Mouse (Mus musculus) B cell, adult 2 months (primary cell): ENCODE results near the gene Nr4a1.

Experiments
- DNase-seq, 2 experiments: peaks; one replicate each; pipeline ENCODE4 v3.0.0; 2022

The Nr4a1 gene

DNA sequence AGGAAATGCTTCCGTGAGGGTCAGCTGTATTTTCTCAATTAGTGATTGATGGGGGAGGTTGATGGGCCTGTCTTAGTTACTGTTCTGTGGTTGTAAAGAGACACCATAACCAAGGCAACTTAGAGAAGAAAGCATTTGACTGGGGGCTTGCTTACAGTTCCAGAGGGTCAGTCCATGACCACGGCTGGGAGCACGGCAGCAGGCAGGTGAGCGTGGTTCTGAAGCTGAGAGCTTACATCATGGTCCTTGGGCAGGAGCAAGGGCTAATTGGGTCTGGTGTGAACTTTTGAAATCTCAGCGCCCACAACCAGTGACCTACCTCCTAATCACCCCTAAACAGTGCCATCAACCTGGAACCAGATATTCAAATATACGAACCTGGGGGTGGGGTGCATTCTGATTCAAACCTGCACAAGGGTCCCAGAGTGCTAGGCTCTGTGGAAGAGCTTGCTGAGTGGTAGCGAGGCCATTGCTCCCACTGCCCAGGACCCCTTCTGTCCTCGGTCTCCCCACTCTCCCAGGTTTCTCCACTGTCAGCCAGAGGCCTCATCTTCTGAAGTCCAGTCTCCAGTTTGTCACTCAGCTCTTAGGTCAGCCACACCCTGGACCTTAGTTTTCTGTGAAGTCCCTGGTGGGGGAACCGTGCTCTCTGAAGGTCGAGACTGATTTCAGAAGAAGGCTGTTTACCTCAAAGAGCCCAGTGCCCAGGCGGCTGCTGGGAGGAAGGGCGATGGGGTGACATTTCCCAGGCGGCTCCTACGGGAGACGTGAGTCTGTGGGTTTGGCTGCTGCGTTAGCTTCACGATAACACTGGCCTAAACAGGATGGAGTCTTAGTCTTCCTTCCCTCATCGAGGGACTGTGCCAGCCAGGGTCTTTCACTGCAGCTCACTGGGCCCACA is 63.1 kb downstream of the Nr4a1 start:
- no peak for DNase-seq

DNA sequence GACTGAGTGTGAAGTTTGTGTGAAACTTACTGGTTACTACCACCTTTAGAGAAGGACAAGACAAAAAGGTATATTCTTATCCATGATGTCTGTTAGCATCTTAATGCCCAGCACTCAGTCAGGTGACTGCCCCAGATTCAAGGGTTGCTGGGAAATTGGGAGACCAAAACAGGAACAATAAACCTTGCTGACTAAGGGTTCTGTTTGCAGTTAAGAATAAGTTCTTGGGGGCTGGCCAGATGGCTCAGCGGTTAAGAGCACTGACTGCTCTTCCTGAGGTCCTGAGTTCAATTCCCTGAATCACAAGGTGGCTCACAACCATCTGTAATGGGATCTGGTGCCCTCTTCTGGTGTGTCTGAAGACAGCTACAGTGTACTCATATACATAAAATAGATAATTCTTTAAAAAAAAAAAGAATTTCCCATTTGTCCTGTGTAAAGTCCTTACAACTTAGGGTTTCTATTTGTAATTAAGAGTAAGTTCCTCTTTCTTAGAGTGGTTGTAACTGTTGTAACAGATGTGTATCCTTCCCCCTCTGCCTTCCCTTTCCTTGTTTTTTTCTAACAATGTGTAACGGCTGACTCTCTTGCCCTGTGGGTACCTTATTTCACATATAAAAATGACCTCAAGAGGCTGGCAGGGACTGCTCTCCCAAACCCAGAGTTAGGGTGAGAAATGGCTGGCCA is 63.9 kb downstream of the Nr4a1 start:
- DNase-seq: no peak

DNA sequence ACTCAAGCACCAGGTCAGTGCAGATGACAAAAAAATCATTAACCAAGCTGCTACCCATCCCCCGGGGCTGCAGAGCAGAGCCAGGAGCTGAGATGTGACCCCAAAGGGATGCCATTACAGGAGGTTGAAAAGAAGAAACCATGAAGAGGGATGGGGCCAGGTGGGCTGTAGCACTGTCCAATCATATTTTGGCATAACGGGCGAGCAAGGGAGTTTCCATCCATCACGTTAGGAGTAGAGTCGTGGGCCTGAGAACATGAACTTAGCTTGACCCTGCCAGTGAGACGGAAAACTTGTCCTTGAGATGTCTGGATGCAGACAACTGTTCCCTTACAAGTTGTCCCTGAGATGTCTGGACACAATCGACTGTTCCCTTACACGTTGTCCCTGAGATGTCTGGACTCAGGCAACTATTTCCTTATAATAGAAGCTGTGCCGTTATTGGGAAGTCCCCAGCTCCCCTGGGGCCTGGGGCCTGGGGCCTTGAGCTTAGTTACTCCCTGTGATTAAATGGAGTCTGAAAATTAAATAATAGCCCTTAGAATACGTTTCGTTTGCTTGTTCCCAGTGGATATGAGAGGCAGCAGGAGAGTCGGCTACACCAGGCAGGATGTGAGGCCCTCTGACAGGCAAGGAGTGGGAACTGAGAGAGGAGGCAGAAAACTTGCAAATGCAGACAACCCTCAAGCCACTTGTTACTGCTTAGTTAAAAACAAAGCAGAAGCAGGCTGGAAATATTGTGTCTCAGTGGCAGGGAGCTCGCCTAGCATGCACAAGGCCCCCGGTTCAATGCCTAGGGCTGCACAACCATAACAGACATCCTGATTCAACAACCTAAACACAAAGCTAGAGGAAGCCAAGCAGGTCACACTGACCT is 65.1 kb downstream of the Nr4a1 start:
- DNase-seq: peak; percentile 67 to 68

DNA sequence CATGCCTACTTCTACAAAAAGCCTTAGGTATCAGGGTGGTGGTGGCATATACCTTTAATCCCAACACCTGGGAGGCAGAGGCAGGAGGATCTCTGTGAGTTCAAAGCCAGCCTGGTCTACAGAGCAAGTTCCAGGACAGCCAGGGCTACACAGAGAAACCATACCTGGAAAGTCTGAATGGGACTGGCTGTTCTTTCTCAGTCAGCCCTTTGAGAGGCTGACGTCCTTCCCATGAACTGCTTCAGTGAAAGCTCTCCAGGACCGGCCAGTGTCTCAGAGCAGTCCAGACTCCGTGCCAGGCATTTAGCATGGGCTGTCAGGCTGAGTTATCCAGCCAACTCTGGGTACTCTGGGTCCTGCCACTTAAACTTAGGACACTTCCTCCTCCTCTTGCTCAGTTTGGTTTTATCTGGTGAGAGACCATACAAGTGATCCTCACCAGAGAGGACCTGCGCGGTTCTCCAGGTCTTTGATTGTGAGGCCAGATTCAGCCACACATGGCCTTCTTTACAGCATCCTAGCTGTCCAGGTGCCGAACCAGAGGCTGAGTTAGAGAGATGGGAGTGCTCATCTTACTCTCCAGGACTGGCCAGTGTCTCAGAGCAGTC is 66.0 kb downstream of the Nr4a1 start:
- DNase-seq: no peak

DNA sequence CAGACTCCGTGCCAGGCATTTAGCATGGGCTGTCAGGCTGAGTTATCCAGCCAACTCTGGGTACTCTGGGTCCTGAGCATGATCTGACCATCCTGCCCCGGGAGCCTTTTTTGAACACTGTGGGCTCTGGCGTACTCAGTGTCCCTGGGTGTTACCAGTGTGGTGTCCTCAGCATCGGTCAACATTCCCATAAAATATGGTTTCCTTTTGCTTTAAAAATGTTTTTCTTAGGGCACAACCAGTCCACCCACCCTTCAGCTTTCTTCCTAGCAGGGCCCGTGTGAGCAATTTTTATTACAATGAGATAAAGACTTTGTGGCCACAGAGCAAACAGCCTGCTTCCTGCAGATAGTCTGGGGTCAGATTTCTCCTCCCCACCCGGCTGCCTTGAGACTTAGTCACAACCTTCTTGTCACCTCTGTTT is 66.6 kb downstream of the Nr4a1 start:
- no peak for DNase-seq

DNA sequence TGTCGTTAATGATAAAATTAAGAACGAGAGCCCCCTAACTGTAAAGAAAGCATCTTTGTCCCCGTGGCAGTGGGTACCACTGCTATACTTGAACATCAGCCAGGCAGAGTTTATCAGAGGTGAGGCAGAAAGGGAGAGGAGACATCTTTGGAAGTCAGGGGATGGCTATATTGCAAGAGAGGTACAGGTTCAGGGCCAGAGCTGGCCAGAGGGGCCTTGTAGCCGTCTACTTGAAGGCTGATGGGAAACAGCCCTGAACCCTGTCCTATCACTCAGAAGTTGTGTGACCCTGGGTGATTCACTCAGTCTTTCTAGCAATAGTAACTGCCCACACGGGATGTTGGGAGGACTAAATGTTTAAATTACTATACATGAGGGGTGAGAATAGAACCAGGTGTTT is 67.1 kb downstream of the Nr4a1 start:
- no peak for DNase-seq

DNA sequence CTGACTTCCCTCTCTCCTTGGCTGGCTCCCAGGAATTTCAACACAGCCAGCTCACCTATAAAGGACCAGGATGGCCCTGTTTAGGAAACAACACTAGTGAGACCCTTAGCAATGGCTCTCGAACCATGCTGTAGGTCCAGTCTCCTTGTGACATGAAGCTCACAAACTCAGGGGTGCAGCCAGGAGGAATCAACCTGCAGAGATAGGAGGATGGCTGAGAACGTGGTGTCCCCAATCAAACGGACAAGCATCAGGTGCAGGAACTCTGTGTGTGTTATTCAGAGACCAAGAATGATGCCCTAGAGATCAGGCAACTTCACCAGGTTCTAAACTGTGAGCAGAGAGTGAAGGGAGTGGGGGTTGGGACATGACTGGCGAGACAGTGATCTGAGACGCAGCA is 68.0 kb downstream of the Nr4a1 start:
- DNase-seq: no peak

DNA sequence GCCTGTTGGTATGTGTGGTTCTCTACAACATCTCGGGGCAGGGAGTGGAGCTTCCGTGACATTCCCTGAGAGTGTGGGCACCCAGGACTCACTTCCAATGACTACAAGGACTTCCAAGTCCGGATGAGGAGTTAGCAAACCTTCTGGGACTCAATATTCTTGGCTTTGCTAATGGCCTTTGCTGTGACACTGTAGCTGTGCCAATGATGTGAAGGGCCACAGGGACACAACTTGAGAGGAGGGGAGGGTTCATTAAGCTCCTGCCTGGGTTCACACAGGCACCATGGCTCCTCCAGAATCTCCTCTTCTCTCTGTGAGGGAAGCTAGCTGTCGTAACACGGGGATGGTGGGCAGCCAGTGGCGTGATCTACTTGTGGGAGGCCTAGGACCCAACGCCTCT is 68.6 kb downstream of the Nr4a1 start:
- DNase-seq: no peak

DNA sequence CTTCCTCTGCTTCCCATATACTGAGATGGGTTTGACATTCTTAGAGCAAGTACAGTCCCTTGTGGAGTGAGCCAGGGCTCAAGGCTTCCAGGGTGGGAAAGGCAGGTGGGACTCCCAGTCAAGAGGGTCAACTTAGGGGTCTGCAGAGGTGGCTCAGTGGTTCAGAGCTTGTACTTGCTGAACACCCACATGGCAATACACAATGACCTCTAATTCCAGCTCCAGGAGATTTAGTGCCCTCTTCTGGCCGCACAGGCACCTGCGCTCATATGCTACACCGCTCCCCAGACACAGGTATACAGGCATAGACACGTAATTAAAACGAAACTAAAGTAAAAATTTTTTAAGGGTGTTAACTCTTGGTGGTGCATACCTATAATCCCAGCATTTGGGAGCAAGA is 69.4 kb downstream of the Nr4a1 start:
- no peak for DNase-seq
